In the genomic region with DNA sequence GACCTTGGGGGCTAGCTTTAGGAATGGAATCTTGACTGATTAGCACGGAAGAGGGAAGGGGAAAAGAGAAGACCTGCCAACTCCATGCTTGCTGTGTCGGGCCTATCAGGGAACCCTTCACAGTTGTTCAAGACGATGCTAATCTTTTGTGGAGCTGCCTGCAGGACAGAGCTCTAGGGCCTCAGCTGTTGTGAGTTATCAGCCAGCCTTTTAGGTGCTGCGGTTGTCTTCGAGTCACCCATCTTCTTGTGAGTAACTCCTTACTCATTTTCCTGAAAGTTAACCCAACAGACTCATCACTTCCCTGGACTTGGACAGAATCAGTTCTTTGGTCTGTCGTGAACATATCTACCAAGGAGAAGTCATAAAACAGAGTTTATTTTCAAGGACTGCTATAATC, we compare ENCODE assay signal across 16 mouse cellular contexts.
"Had no signal": no experiment of that assay in that cellular context is flagged by ENCODE, and none has a peak within 500 bp of the region (broad histone marks: within the 10 kb centered on the region; RNA-seq: fewer than 3 reads in every experiment).

No protein-coding gene starts in this region.

- H3K9me3 ChIP-seq: limb, embryonic 10.5 days; limb, embryonic 13.5 days; liver, embryonic 12.5 days; liver, embryonic 15.5 days; lung, embryonic 15.5 days; midbrain, embryonic 12.5 days; midbrain, embryonic 15.5 days had no signal

- H3K27me3 ChIP-seq: limb, embryonic 13.5 days; liver, embryonic 12.5 days; liver, embryonic 15.5 days; lung, embryonic 15.5 days; midbrain, embryonic 12.5 days; midbrain, embryonic 15.5 days had no signal

- H3K4me3 ChIP-seq: limb, embryonic 10.5 days; limb, embryonic 13.5 days; liver, embryonic 12.5 days; liver, embryonic 15.5 days; lung, embryonic 15.5 days; midbrain, embryonic 12.5 days; midbrain, embryonic 15.5 days had no signal

- H3K36me3 ChIP-seq: limb, embryonic 10.5 days; limb, embryonic 13.5 days; liver, embryonic 12.5 days; liver, embryonic 15.5 days; lung, embryonic 15.5 days; midbrain, embryonic 12.5 days; midbrain, embryonic 15.5 days had no signal

- DNase-seq: kidney, adult 9 months; kidney, postnatal 14 days; kidney, postnatal 4 days; liver; lung, adult 18-20 months; lung, postnatal 10 days; lung, postnatal 36 days; thymus, adult 18-20 months; thymus, postnatal 36 days had no signal

- H3K4me1 ChIP-seq: liver, embryonic 12.5 days; liver, embryonic 15.5 days; lung, embryonic 15.5 days; midbrain, embryonic 12.5 days; midbrain, embryonic 15.5 days had no signal

- H3K27ac ChIP-seq: limb, embryonic 10.5 days; limb, embryonic 13.5 days; liver, embryonic 12.5 days; liver, embryonic 15.5 days; lung, embryonic 15.5 days; midbrain, embryonic 12.5 days; midbrain, embryonic 15.5 days had no signal

- H3K9ac ChIP-seq: limb, embryonic 13.5 days; liver, embryonic 12.5 days; liver, embryonic 15.5 days; lung, embryonic 15.5 days; midbrain, embryonic 12.5 days; midbrain, embryonic 15.5 days had no signal

- ATAC-seq: liver, embryonic 12.5 days; midbrain, embryonic 15.5 days had no signal

- H3K4me2 ChIP-seq: limb, embryonic 13.5 days; liver, embryonic 12.5 days; liver, embryonic 15.5 days; lung, embryonic 15.5 days; midbrain, embryonic 12.5 days; midbrain, embryonic 15.5 days had no signal
